Mouse (Mus musculus) brain, embryonic 14.5 days (tissue): Measurements from ENCODE around the gene Dynll1.

Experiments
- CTCF ChIP-seq: fragments of 200-500 bp; IDR thresholded peaks from 2 replicates; pipeline ENCODE4 v1.5.1; 2012; ENCODE audit warnings: inconsistent platforms, mild to moderate bottlenecking, moderate library complexity, borderline replicate concordance; ENCODE audit not compliant: insufficient read depth, insufficient read length; ENCODE audit errors: extremely low read depth
- POLR2A ChIP-seq: fragments of 200-500 bp; IDR thresholded peaks from 2 replicates; pipeline ENCODE4 v1.6.1; 2012; ENCODE audit warnings: mild to moderate bottlenecking, inconsistent platforms, borderline replicate concordance; ENCODE audit not compliant: poor library complexity, insufficient read depth, insufficient read length, severe bottlenecking; ENCODE audit errors: extremely low read depth

DNA sequence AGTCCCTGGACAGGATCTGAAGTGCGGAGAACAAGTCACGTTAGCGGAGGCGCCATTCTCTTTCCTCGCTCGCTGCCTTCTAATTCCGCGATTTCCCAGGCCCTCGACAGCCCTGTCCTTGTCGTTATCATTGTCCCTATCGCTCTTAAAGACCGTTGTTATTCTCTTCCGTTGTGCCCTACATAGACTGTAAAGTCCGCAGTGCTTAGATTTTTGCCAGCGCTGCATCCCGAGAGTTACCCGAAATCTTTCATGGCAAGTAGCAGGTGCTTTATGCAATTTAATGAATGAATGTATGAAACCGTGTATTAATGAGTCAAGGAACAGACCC, 48.4 kb upstream of the Dynll1 start:
- no peak for TF ChIP-seq POLR2A
- no peak for TF ChIP-seq CTCF
